Mouse (Mus musculus) heart, adult 2 months (tissue): ENCODE measurements around the gene Bnc2.

ENCODE experiments used
- CTCF ChIP-seq: fragments of 200-600 bp; IDR thresholded peaks from 2 replicates; pipeline ENCODE4 v1.8.1; 2022; ENCODE audit warnings: antibody characterized with exemption, mild to moderate bottlenecking, moderate library complexity
- EP300 ChIP-seq: fragments of 200-500 bp; IDR thresholded peaks from 2 replicates; pipeline ENCODE4 v1.6.1; 2011; ENCODE audit warnings: low read depth, low read length, control low read depth; ENCODE audit not compliant: insufficient read depth

- TF ChIP-seq EP300 (no peak), CTCF (no peak)
These were observed 400.9 kb downstream of the Bnc2 start for GRCm38 (mm10) chr4:84274158-84274557.
